Comparison of ENCODE assay signal across 19 mouse cellular contexts in the genomic region with DNA sequence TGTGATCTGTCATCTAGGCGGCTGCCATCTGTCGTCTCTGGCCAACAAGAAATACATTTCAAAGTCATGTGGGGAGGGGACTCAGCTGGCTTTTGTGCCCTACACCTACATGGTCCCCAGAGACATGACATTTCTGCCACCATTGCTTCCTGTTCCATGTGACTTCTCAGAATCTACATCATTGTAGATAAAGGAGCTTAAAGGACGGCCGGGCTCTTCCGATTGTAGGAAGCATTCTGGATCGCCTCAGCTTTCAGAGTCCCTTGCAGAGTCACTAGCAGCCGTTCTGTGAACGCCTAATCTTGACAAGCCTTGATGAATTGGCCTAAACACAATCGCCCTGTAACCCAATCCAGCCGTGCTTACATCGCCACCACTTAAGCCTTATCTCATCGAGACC.
DNase-seq lines count a peak whose midpoint lies in the region; ATAC-seq lines count a peak whose summit lies in the region.
"Had no signal": no experiment of that assay in that cellular context is flagged by ENCODE, and none has a peak within 500 bp of the region (broad histone marks: within the 10 kb centered on the region; RNA-seq: fewer than 3 reads in every experiment).

No protein-coding gene starts in this region.

- H3K4me3 ChIP-seq in heart, embryonic 14.5 days (ENCODE audit: control insufficient read depth in 1 of 2, insufficient read depth in 1 of 2, low read depth in 1 of 2, low read length in 2 of 2): no peak overlapping the region
- no peak overlapping the region for H3K4me3 ChIP-seq in hindbrain, embryonic 12.5 days
- no peak overlapping the region for H3K4me3 ChIP-seq in neural tube, embryonic 11.5 days (ENCODE audit: low read depth, low read length)
- H3K4me3 ChIP-seq: embryonic facial prominence, embryonic 15.5 days; forebrain, embryonic 10.5 days; limb, embryonic 10.5 days; myocyte had no signal

- H3K4me2 ChIP-seq in heart, embryonic 14.5 days (ENCODE audit: low read length): peak overlapping the region; percentile 29
- H3K4me2 ChIP-seq in hindbrain, embryonic 12.5 days (replicated peaks): 0 out of 2 replicates have a peak overlapping the region, but pooled peaks have one; percentile 15
- H3K4me2 ChIP-seq in neural tube, embryonic 11.5 days (ENCODE audit: low read depth): no peak overlapping the region
- H3K4me2 ChIP-seq: embryonic facial prominence, embryonic 15.5 days had no signal

- H3K9me3 ChIP-seq in heart, embryonic 14.5 days (ENCODE audit: control insufficient read depth, low read length): no peaks in the 10 kb centered on the region
- H3K9me3 ChIP-seq in hindbrain, embryonic 12.5 days (replicated peaks): no peaks in the 10 kb centered on the region
- no peaks in the 10 kb centered on the region for H3K9me3 ChIP-seq in neural tube, embryonic 11.5 days (ENCODE audit: control insufficient read depth, low read length)
- H3K9me3 ChIP-seq: embryonic facial prominence, embryonic 15.5 days; limb, embryonic 10.5 days had no signal

- peaks cover 6 to 13% of the 10 kb centered on the region in 2 experiments for H3K4me1 ChIP-seq in heart, embryonic 14.5 days (ENCODE audit: control insufficient read depth in 2 of 2, insufficient read depth in 2 of 2, low read length in 2 of 2)
- H3K4me1 ChIP-seq in hindbrain, embryonic 12.5 days: peaks cover 6% of the 10 kb centered on the region
- no peaks in the 10 kb centered on the region for H3K4me1 ChIP-seq in neural tube, embryonic 11.5 days (ENCODE audit: control insufficient read depth, insufficient read depth, low read length)
- H3K4me1 ChIP-seq: embryonic facial prominence, embryonic 15.5 days; forebrain, embryonic 10.5 days; limb, embryonic 10.5 days had no signal

- no peaks in the 10 kb centered on the region for H3K27me3 ChIP-seq in heart, embryonic 14.5 days (ENCODE audit: control insufficient read depth, insufficient read depth, low read length)
- H3K27me3 ChIP-seq in hindbrain, embryonic 12.5 days: no peaks in the 10 kb centered on the region
- H3K27me3 ChIP-seq in neural tube, embryonic 11.5 days (ENCODE audit: control insufficient read depth, insufficient read depth, low read length): no peaks in the 10 kb centered on the region
- H3K27me3 ChIP-seq: embryonic facial prominence, embryonic 15.5 days had no signal

- H3K9ac ChIP-seq in heart, embryonic 14.5 days (ENCODE audit: low read length): no peak overlapping the region
- no peak overlapping the region for H3K9ac ChIP-seq in hindbrain, embryonic 12.5 days
- H3K9ac ChIP-seq in neural tube, embryonic 11.5 days (ENCODE audit: low read length): no peak overlapping the region
- H3K9ac ChIP-seq: embryonic facial prominence, embryonic 15.5 days; liver, postnatal 0 days had no signal

- intact Hi-C loops in left cerebral cortex, postnatal 4 days (cut with DNase I): no loop called here

- H3K27ac ChIP-seq in heart, embryonic 14.5 days (replicated peaks in 1 of 2; ENCODE audit: control insufficient read depth in 1 of 2, insufficient read depth in 1 of 2, low read depth in 2 of 2, low read length in 2 of 2): no peak overlapping the region
- H3K27ac ChIP-seq in hindbrain, embryonic 12.5 days: 0 out of 2 replicates have a peak overlapping the region, but pooled peaks have one; percentile 37
- H3K27ac ChIP-seq in neural tube, embryonic 11.5 days (ENCODE audit: low read depth, low read length): no peak overlapping the region
- H3K27ac ChIP-seq: embryonic facial prominence, embryonic 15.5 days; forebrain, embryonic 10.5 days; limb, embryonic 10.5 days had no signal

- ATAC-seq in heart, embryonic 14.5 days (ENCODE audit: insufficient number of reproducible peaks, insufficient read depth, low FRiP score, low read depth): no peak
- no peak for ATAC-seq in hindbrain, embryonic 12.5 days (ENCODE audit: low FRiP score)
- ATAC-seq in neural tube, embryonic 11.5 days (ENCODE audit: insufficient read depth, low FRiP score, low TSS enrichment): no peak
- ATAC-seq: liver, postnatal 0 days had no signal

- no peaks in the 10 kb centered on the region for H3K36me3 ChIP-seq in heart, embryonic 14.5 days (ENCODE audit: control insufficient read depth, insufficient read depth, low read length)
- no peaks in the 10 kb centered on the region for H3K36me3 ChIP-seq in hindbrain, embryonic 12.5 days
- no peaks in the 10 kb centered on the region for H3K36me3 ChIP-seq in neural tube, embryonic 11.5 days (ENCODE audit: control insufficient read depth, insufficient read depth, low read length)
- H3K36me3 ChIP-seq: embryonic facial prominence, embryonic 15.5 days; forebrain, embryonic 10.5 days; limb, embryonic 10.5 days had no signal

- no peak for DNase-seq in heart, adult 18-20 months
- peak; percentile 17 for DNase-seq in left cerebral cortex, postnatal 4 days
- no peak for DNase-seq in left cerebral cortex, adult 9 months (ENCODE audit: low spot score in 2 of 2)
- DNase-seq in neural tube, embryonic 11.5 days (ENCODE audit: low spot score): peak; percentile 24
- no peak for DNase-seq in spleen, postnatal 4 days (ENCODE audit: low spot score in 2 of 2)
- DNase-seq: cerebellum, adult 2 months; kidney, adult 11 months; kidney, postnatal 10 days; liver, postnatal 0 days; lung, postnatal 10 days; midbrain, embryonic 14.5 days; right cerebral cortex, adult 18-20 months; thymus, postnatal 14 days had no signal

- WGBS in heart, embryonic 14.5 days: 3% methylated on average over 12 of the region's 12 CpGs
- WGBS in hindbrain, embryonic 12.5 days: 33% methylated on average over 12 of the region's 12 CpGs
- 34% methylated on average over 12 of the region's 12 CpGs for WGBS in neural tube, embryonic 11.5 days

Comparison
In these comparisons a context has a peak if more than half of its experiments do, and no peak if none do; other contexts are left out.
1. DNase-seq: peak in left cerebral cortex, postnatal 4 days (single experiment) and neural tube, embryonic 11.5 days (single experiment); none in heart, adult 18-20 months (0 of 2), left cerebral cortex, adult 9 months (0 of 2) and spleen, postnatal 4 days (0 of 2).